In genomic region chr11:83713925-83714324, GRCm38 (mm10) we compare ENCODE assay signal across 37 mouse cellular contexts. TPM values are rescaled to one million over a fixed set of nuclear protein-coding genes. Genes with fewer than 3 reads are reported as not detected.
DNase-seq lines count a peak whose midpoint lies in the region; ATAC-seq and TF ChIP-seq lines count a peak whose summit lies in the region.
"Had no signal": no experiment of that assay in that cellular context is flagged by ENCODE, and none has a peak within 500 bp of the region (broad histone marks: within the 10 kb centered on the region; RNA-seq: fewer than 3 reads in every experiment).

No protein-coding gene starts in this region.

- no peak for TF ChIP-seq CTCF in CH12.LX (conservative IDR thresholded peaks at IDR 0.05 in 1 of 2, IDR thresholded peaks at IDR 0.05 in 1 of 2; ENCODE audit: low read depth in 2 of 2, low read length in 2 of 2)

- no peak overlapping the region for H3K9ac ChIP-seq in CH12.LX (ENCODE audit: insufficient read depth, low read depth)
- no peak overlapping the region for H3K9ac ChIP-seq in forebrain, embryonic 12.5 days
- H3K9ac ChIP-seq: heart, embryonic 15.5 days; hindbrain, embryonic 13.5 days; limb, embryonic 15.5 days; liver, embryonic 14.5 days; lung, embryonic 15.5 days had no signal

- no peaks in the 10 kb centered on the region for H3K9me3 ChIP-seq in CH12.LX (replicated peaks; ENCODE audit: low read length)
- no peaks in the 10 kb centered on the region for H3K9me3 ChIP-seq in forebrain, embryonic 12.5 days
- H3K9me3 ChIP-seq: G1E; heart, embryonic 10.5 days; heart, embryonic 15.5 days; hindbrain, embryonic 13.5 days; limb, embryonic 10.5 days; limb, embryonic 15.5 days; lung, embryonic 15.5 days had no signal

- H3K4me1 ChIP-seq in CH12.LX (ENCODE audit: control insufficient read depth in 1 of 2, insufficient read depth in 2 of 2): peaks cover 12 to 27% of the 10 kb centered on the region in 2 experiments
- no peaks in the 10 kb centered on the region for H3K4me1 ChIP-seq in forebrain, embryonic 12.5 days
- H3K4me1 ChIP-seq: heart, embryonic 10.5 days; heart, embryonic 15.5 days; hindbrain, embryonic 13.5 days; limb, embryonic 10.5 days; limb, embryonic 15.5 days; lung, embryonic 15.5 days had no signal

- no peaks in the 10 kb centered on the region for H3K36me3 ChIP-seq in CH12.LX (replicated peaks in 1 of 2; ENCODE audit: control insufficient read depth in 1 of 2, insufficient read depth in 1 of 2, low read length in 1 of 2)
- no peaks in the 10 kb centered on the region for H3K36me3 ChIP-seq in forebrain, embryonic 12.5 days (replicated peaks)
- H3K36me3 ChIP-seq: G1E; heart, embryonic 10.5 days; heart, embryonic 15.5 days; hindbrain, embryonic 13.5 days; limb, embryonic 10.5 days; limb, embryonic 15.5 days; lung, embryonic 15.5 days had no signal

- no peaks in the 10 kb centered on the region for H3K27me3 ChIP-seq in CH12.LX (replicated peaks)
- no peaks in the 10 kb centered on the region for H3K27me3 ChIP-seq in forebrain, embryonic 12.5 days
- H3K27me3 ChIP-seq: heart, embryonic 15.5 days; hindbrain, embryonic 13.5 days; limb, embryonic 15.5 days; lung, embryonic 15.5 days had no signal

- H3K79me2 ChIP-seq in CH12.LX (replicated peaks; ENCODE audit: control insufficient read depth, extremely low read depth, insufficient read depth, poor library complexity, severe bottlenecking): no peaks in the 10 kb centered on the region

- no peak overlapping the region for H3K4me2 ChIP-seq in CH12.LX (ENCODE audit: insufficient read depth, low read depth, poor library complexity, severe bottlenecking)
- H3K4me2 ChIP-seq in forebrain, embryonic 12.5 days: no peak overlapping the region
- H3K4me2 ChIP-seq: heart, embryonic 15.5 days; hindbrain, embryonic 13.5 days; limb, embryonic 15.5 days; lung, embryonic 15.5 days had no signal

- in situ Hi-C loops in CH12.LX (cut with MboI; ENCODE audit: low pct_ligation_motif_present, low pct_unique_long_range_greater_than_20kb, low sequenced_read_pairs): no loop called here

- TF ChIP-seq POLR2A in CH12.LX (IDR thresholded peaks at IDR 0.05; ENCODE audit: low read depth, low read length): no peak

- no peak for TF ChIP-seq RAD21 in CH12.LX (IDR thresholded peaks at IDR 0.05; ENCODE audit: low read depth, low read length)

- TF ChIP-seq EP300 in CH12.LX (IDR thresholded peaks at IDR 0.05; ENCODE audit: low read length): no peak

- intact Hi-C loops in gastrocnemius, postnatal 14 days (cut with DNase I; ENCODE audit: low total_unique reads): no loop called here

- ATAC-seq in granulocyte monocyte progenitor cell, adult 5-6 weeks (replicated peaks; ENCODE audit: poor library complexity, severe bottlenecking): peak; percentile 82
- 0 out of 2 replicates have a peak, but pooled peaks have one; percentile 39 for ATAC-seq in neutrophil, adult 5-6 weeks (ENCODE audit: extremely low read depth, insufficient number of reproducible peaks, low FRiP score, poor library complexity, severe bottlenecking)
- no peak for ATAC-seq in forebrain, embryonic 12.5 days (ENCODE audit: low FRiP score)
- ATAC-seq: forebrain, embryonic 14.5 days; intestine, embryonic 16.5 days had no signal

- peak; percentile 29 for DNase-seq in 416B (ENCODE audit: low read depth)
- no peak for DNase-seq in CH12.LX (ENCODE audit: extremely low read depth)
- no peak for DNase-seq in cerebellum, postnatal 10 days
- DNase-seq in gastrocnemius, postnatal 14 days: no peak
- DNase-seq: adrenal gland, postnatal 14 days; cerebellum, adult 11-12 months; cerebellum, postnatal 14 days; gastrocnemius, adult 2 months; kidney, adult 8-10 months; kidney, postnatal 10 days; layer of hippocampus, postnatal 36 days; midbrain, embryonic 14.5 days; right cerebral cortex, adult 18-20 months; right cerebral cortex, postnatal 4 days; thymus, adult 2 months; thymus, postnatal 36 days had no signal

- no peak overlapping the region for H3K27ac ChIP-seq in CH12.LX (ENCODE audit: insufficient read depth, low read depth)
- H3K27ac ChIP-seq in forebrain, embryonic 12.5 days: no peak overlapping the region
- H3K27ac ChIP-seq: gastrocnemius, adult 2 months; heart, embryonic 10.5 days; heart, embryonic 15.5 days; hindbrain, embryonic 13.5 days; limb, embryonic 10.5 days; limb, embryonic 15.5 days; liver, embryonic 14.5 days; lung, embryonic 15.5 days had no signal

- H3K4me3 ChIP-seq in CH12.LX (replicated peaks in 1 of 3; ENCODE audit: low read depth in 2 of 3, low read length in 2 of 3, poor library complexity in 1 of 3): no peak overlapping the region
- H3K4me3 ChIP-seq in forebrain, embryonic 12.5 days (replicated peaks): no peak overlapping the region
- H3K4me3 ChIP-seq: gastrocnemius, adult 2 months; heart, embryonic 10.5 days; heart, embryonic 15.5 days; hindbrain, embryonic 13.5 days; limb, embryonic 10.5 days; limb, embryonic 15.5 days; lung, embryonic 15.5 days had no signal

- WGBS in forebrain, embryonic 12.5 days: 84% methylated on average over 2 of the region's 2 CpGs

- dilution Hi-C loops in CH12.LX (cut with MboI; ENCODE audit: extremely low pct_ligation_motif_present, extremely low pct_unique_long_range_greater_than_20kb, low sequenced_read_pairs): no loop called here

TF ChIP-seq in CH12.LX, 34 proteins besides CTCF, POLR2A, EP300 and RAD21 (continues in another document):
- TF ChIP-seq KAT2A (IDR thresholded peaks at IDR 0.05; ENCODE audit: insufficient replicate concordance, low read length): no peak
- peak; percentile 93 for TF ChIP-seq MAX (IDR thresholded peaks at IDR 0.05; ENCODE audit: low read length)
- no peak for TF ChIP-seq ETS1 (conservative IDR thresholded peaks at IDR 0.05; ENCODE audit: low read depth, low read length)
- TF ChIP-seq E2F4 (IDR thresholded peaks at IDR 0.05; ENCODE audit: insufficient replicate concordance, low read depth, low read length): no peak
- TF ChIP-seq USF1 (IDR thresholded peaks at IDR 0.05; ENCODE audit: low read depth, low read length): peak; percentile 59
- no peak for TF ChIP-seq HCFC1 (IDR thresholded peaks at IDR 0.05; ENCODE audit: low read depth, low read length)
- TF ChIP-seq CHD2 (IDR thresholded peaks at IDR 0.05; ENCODE audit: low read length): no peak
- 0 out of 2 replicates have a peak, but pooled peaks have one; percentile 13 for TF ChIP-seq ELF1 (IDR thresholded peaks at IDR 0.05; ENCODE audit: low read depth, low read length)
- TF ChIP-seq TBP (conservative IDR thresholded peaks at IDR 0.05; ENCODE audit: low read depth, low read length): no peak
- no peak for TF ChIP-seq UBTF (IDR thresholded peaks at IDR 0.05; ENCODE audit: low read depth, low read length)
- no peak for TF ChIP-seq ZMIZ1 (IDR thresholded peaks at IDR 0.05; ENCODE audit: low read depth, low read length)
- TF ChIP-seq NELFE (IDR thresholded peaks at IDR 0.05; ENCODE audit: low read depth, low read length): no peak
- TF ChIP-seq CHD1 (IDR thresholded peaks at IDR 0.05; ENCODE audit: low read depth, low read length): no peak
- TF ChIP-seq JUND (conservative IDR thresholded peaks at IDR 0.05; ENCODE audit: low read depth, low read length): no peak

RNA-seq across cellular contexts. Expression of gene Wfdc18, which starts 5.1 kb away (rescaled TPM):
- not detected in 2 replicates for total RNA-seq in CH12.LX (2012; rRNA removed)
- total RNA-seq in CH12.LX (2014; rRNA removed): not detected in 2 replicates
- polyA plus RNA-seq in CH12.LX (2012; ENCODE audit: insufficient read length, low read depth): not detected in 2 replicates
- not detected in 2 replicates for total RNA-seq in granulocyte monocyte progenitor cell, adult 5-6 weeks (2014; fragmentation: Nextera tagmentation)
- total RNA-seq in granulocyte monocyte progenitor cell, adult 5-6 weeks (2017): not detected in 2 replicates
- total RNA-seq in neutrophil, adult 5-6 weeks (2017): 1.5 and 2.5 TPM in 2 replicates
- not detected in 2 replicates for polyA plus RNA-seq in forebrain, embryonic 12.5 days (2016; fragmentation: Nextera tagmentation; extraction: Ambion mirVana)
- not detected for total RNA-seq in gastrocnemius, postnatal 14 days (2021)
- total RNA-seq: adrenal gland, postnatal 14 days; G1E; gastrocnemius, adult 2 months; heart, postnatal 25 days; layer of hippocampus, postnatal 36 days had no signal
- polyA plus RNA-seq: C2C12; embryonic facial prominence, embryonic 11.5 days; forebrain, embryonic 14.5 days; G1E; heart, embryonic 10.5 days; hindbrain, embryonic 13.5 days; large intestine, adult 2 months; limb, embryonic 10.5 days; liver, embryonic 14.5 days; midbrain, embryonic 14.5 days; neural tube, embryonic 11.5 days; spleen, adult 2 months had no signal

RNA-seq across cellular contexts. Expression of gene Wfdc17, which starts 10.1 kb away (rescaled TPM):
- total RNA-seq in CH12.LX (2012; rRNA removed): not detected in 2 replicates
- not detected in 2 replicates for total RNA-seq in CH12.LX (2014; rRNA removed)
- polyA plus RNA-seq in CH12.LX (2012; ENCODE audit: insufficient read length, low read depth): not detected in 2 replicates
- 8.9 TPM in 1 of 2 replicates, not detected in the other for total RNA-seq in granulocyte monocyte progenitor cell, adult 5-6 weeks (2014; fragmentation: Nextera tagmentation)
- 1.2 TPM in 1 of 2 replicates, not detected in the other for total RNA-seq in granulocyte monocyte progenitor cell, adult 5-6 weeks (2017)
- 160 TPM in 2 replicates for total RNA-seq in neutrophil, adult 5-6 weeks (2017)
- polyA plus RNA-seq in forebrain, embryonic 12.5 days (2016; fragmentation: Nextera tagmentation; extraction: Ambion mirVana): not detected in 2 replicates
- under 1 TPM; 0.43 to 0.64 TPM for total RNA-seq in gastrocnemius, postnatal 14 days (2021)
- total RNA-seq: G1E; left cerebral cortex, postnatal 10 days had no signal
- polyA plus RNA-seq: C2C12; forebrain, embryonic 14.5 days; G1E; heart, embryonic 10.5 days; neural tube, embryonic 11.5 days had no signal

RNA-seq across cellular contexts. Expression of gene Wfdc21, which starts 32.8 kb away (rescaled TPM):
- 1.6 and 3.3 TPM in 2 replicates for total RNA-seq in CH12.LX (2012; rRNA removed)
- total RNA-seq in CH12.LX (2014; rRNA removed): 8.3 and 14.7 TPM in 2 replicates
- 2.6 and 3.4 TPM in 2 replicates for polyA plus RNA-seq in CH12.LX (2012; ENCODE audit: insufficient read length, low read depth)
- total RNA-seq in granulocyte monocyte progenitor cell, adult 5-6 weeks (2014; fragmentation: Nextera tagmentation): 15.7 and 47.5 TPM in 2 replicates
- total RNA-seq in granulocyte monocyte progenitor cell, adult 5-6 weeks (2017): 28.0 and 70.7 TPM in 2 replicates
- 177 and 234 TPM in 2 replicates for total RNA-seq in neutrophil, adult 5-6 weeks (2017)
- not detected in 2 replicates for polyA plus RNA-seq in forebrain, embryonic 12.5 days (2016; fragmentation: Nextera tagmentation; extraction: Ambion mirVana)
- total RNA-seq in gastrocnemius, postnatal 14 days (2021): not detected
- total RNA-seq: G1E; gastrocnemius, adult 2 months; heart, postnatal 25 days; layer of hippocampus, postnatal 36 days; left cerebral cortex, postnatal 10 days had no signal
- polyA plus RNA-seq: C2C12; embryonic facial prominence, embryonic 11.5 days; forebrain, embryonic 14.5 days; frontal cortex, adult 2 months; G1E; heart, embryonic 10.5 days; hindbrain, embryonic 13.5 days; limb, embryonic 10.5 days; midbrain, embryonic 14.5 days; neural tube, embryonic 11.5 days had no signal

RNA-seq across cellular contexts. Expression of gene Heatr6, which starts 39.6 kb away (rescaled TPM):
- 17.6 and 18.3 TPM in 2 replicates for total RNA-seq in CH12.LX (2012; rRNA removed)
- total RNA-seq in CH12.LX (2014; rRNA removed): 14.9 and 17.4 TPM in 2 replicates
- polyA plus RNA-seq in CH12.LX (2012; ENCODE audit: insufficient read length, low read depth): 21.0 and 24.4 TPM in 2 replicates
- total RNA-seq in granulocyte monocyte progenitor cell, adult 5-6 weeks (2014; fragmentation: Nextera tagmentation): 10.4 and 30.5 TPM in 2 replicates
- 8.9 and 17.8 TPM in 2 replicates for total RNA-seq in granulocyte monocyte progenitor cell, adult 5-6 weeks (2017)
- total RNA-seq in neutrophil, adult 5-6 weeks (2017): 39.9 and 41.6 TPM in 2 replicates
- 33.5 and 34.9 TPM in 2 replicates for polyA plus RNA-seq in forebrain, embryonic 12.5 days (2016; fragmentation: Nextera tagmentation; extraction: Ambion mirVana)
- 1 to 10 TPM; 6.6 TPM for total RNA-seq in gastrocnemius, postnatal 14 days (2021)

RNA-seq across cellular contexts. Expression of gene Ccl4, which starts 51.5 kb away (rescaled TPM):
- total RNA-seq in CH12.LX (2012; rRNA removed) (6.9 and 7.2 TPM in 2 replicates), CH12.LX (2014; rRNA removed) (7.6 and 12.7 TPM in 2 replicates)
- polyA plus RNA-seq in CH12.LX (2012; ENCODE audit: insufficient read length, low read depth): 24.2 and 26.1 TPM in 2 replicates
- total RNA-seq in granulocyte monocyte progenitor cell, adult 5-6 weeks (2014; fragmentation: Nextera tagmentation): 2.1 TPM in 1 of 2 replicates, not detected in the other
- 15.2 and 26.9 TPM in 2 replicates for total RNA-seq in granulocyte monocyte progenitor cell, adult 5-6 weeks (2017)
- 15.6 and 16.2 TPM in 2 replicates for total RNA-seq in neutrophil, adult 5-6 weeks (2017)
- polyA plus RNA-seq in forebrain, embryonic 12.5 days (2016; fragmentation: Nextera tagmentation; extraction: Ambion mirVana): not detected in 2 replicates
- total RNA-seq in gastrocnemius, postnatal 14 days (2021): not detected
- total RNA-seq: adrenal gland, postnatal 14 days; gastrocnemius, adult 2 months; heart, postnatal 25 days; layer of hippocampus, postnatal 36 days; left cerebral cortex, postnatal 10 days had no signal
- polyA plus RNA-seq: C2C12; embryonic facial prominence, embryonic 11.5 days; G1E; heart, embryonic 10.5 days had no signal

Comparison
In these comparisons a context has a peak if more than half of its experiments do, and no peak if none do; other contexts are left out.
1. RNA of gene Wfdc17, which starts 10.1 kb away (total RNA-seq): 160 TPM in neutrophil, adult 5-6 weeks; 0.43 to 0.64 TPM in gastrocnemius, postnatal 14 days, not detected in CH12.LX and 1.2 to 8.9 TPM in granulocyte monocyte progenitor cell, adult 5-6 weeks; every median in the first group is over 10 times any median in the second.